Mouse (Mus musculus) liver, embryonic 14.5 days (tissue): ENCODE measurements around the gene Fam135a. TPM values are rescaled to one million over a fixed set of nuclear protein-coding genes. Genes with fewer than 3 reads are reported as not detected.

Source experiments
- ATAC-seq: fragments of 200-750 bp; cut with Nextera tagmentation; 2 replicates; pipeline ENCODE4 v1.8.0; 2017; ENCODE audit warnings: moderate number of reproducible peaks, mild to moderate bottlenecking, moderate library complexity; ENCODE audit not compliant: insufficient read depth
- DNase-seq, 3 experiments: peaks; one replicate each; pipeline ENCODE4 v3.0.0-alpha.2; 2012 to 2013; ENCODE audit warnings: low read depth in 3 of 3, low spot score in 3 of 3
- H3K27ac ChIP-seq: fragments of 300-500 bp; sonication (generic); 2 replicates; pipeline ENCODE4 v1.5.1; 2014; ENCODE audit warnings: moderate library complexity, mild to moderate bottlenecking, control low read depth, inconsistent platforms
- H3K27me3 ChIP-seq: fragments of 300-500 bp; sonication (generic); 2 replicates; pipeline ENCODE4 v1.6.1; 2014; ENCODE audit warnings: mild to moderate bottlenecking, low read length, moderate library complexity; ENCODE audit not compliant: control insufficient read depth, insufficient read depth
- H3K36me3 ChIP-seq: fragments of 300-500 bp; sonication (generic); replicated peaks from 2 replicates; pipeline ENCODE4 v1.6.1; 2014; ENCODE audit warnings: low read depth; ENCODE audit not compliant: control insufficient read depth, insufficient read depth
- H3K4me1 ChIP-seq, 2 experiments: fragments of 200-500 bp in 1 of 2; fragments of 300-500 bp in 1 of 2; sonication (generic) in 1 of 2; replicated peaks; 2 replicates each; pipeline ENCODE4 v1.6.1; 2012 to 2014; ENCODE audit warnings: antibody characterized with exemption in 1 of 2, inconsistent platforms in 1 of 2, low read length in 1 of 2; ENCODE audit not compliant: control insufficient read depth in 2 of 2, insufficient read depth in 2 of 2
- H3K4me2 ChIP-seq: fragments of 300-500 bp; sonication (generic); 2 replicates; pipeline ENCODE4 v1.6.1; 2014; ENCODE audit warnings: low read depth, mild to moderate bottlenecking, control low read depth, moderate library complexity
- H3K4me3 ChIP-seq, 2 experiments: fragments of 200-500 bp in 1 of 2; fragments of 300-500 bp in 1 of 2; sonication (generic) in 1 of 2; 2 replicates each; pipeline ENCODE4 v1.5.1; 2012 to 2014; ENCODE audit warnings: low read depth in 2 of 2, low read length in 2 of 2, mild to moderate bottlenecking in 2 of 2, control low read depth in 1 of 2, inconsistent platforms in 1 of 2, moderate library complexity in 1 of 2; ENCODE audit not compliant: insufficient read depth in 1 of 2
- H3K9ac ChIP-seq: fragments of 300-500 bp; sonication (generic); replicated peaks from 2 replicates; pipeline ENCODE4 v1.6.1; 2014; ENCODE audit warnings: mild to moderate bottlenecking, control low read depth, moderate library complexity
- H3K9me3 ChIP-seq: fragments of 300-500 bp; sonication (generic); 2 replicates; pipeline ENCODE4 v1.6.1; 2016; ENCODE audit warnings: low read length, mixed read lengths; ENCODE audit not compliant: control insufficient read depth
- CTCF ChIP-seq: IDR thresholded peaks from 2 replicates; pipeline ENCODE4 v1.5.1; 2016; ENCODE audit warnings: antibody characterized with exemption, low read depth, control low read depth
- EP300 ChIP-seq: IDR thresholded peaks from 2 replicates; pipeline ENCODE4 v1.6.1; 2016; ENCODE audit warnings: antibody characterized with exemption, low read depth
- WGBS: fragments of 180-500 bp; shearing (Covaris S2); extraction: QIAGEN DNeasy Blood & Tissue Kit; methylation state at CpG from one replicate; pipeline ENCODE4 v1.1.7; 2014; ENCODE audit not compliant: insufficient replicate concordance; 5-methylcytosine and 5-hydroxymethylcytosine counted together
- polyA plus RNA-seq, 2 experiments: library from polyadenylated mRNA; depleted of rRNA in 1 of 2; stranded (reverse) in 1 of 2; unstranded in 1 of 2; fragments of >200 nt; fragmentation: Nextera tagmentation in 1 of 2; extraction: Ambion mirVana in 1 of 2; gene quantifications; 2 replicates each; pipeline versions ENCODE4 v1.2.1 to v1.2.3; 2012 to 2014

Fam135a gene
- polyA plus RNA-seq, 2 experiments, result 3.3 to 5.1 TPM

DNA sequence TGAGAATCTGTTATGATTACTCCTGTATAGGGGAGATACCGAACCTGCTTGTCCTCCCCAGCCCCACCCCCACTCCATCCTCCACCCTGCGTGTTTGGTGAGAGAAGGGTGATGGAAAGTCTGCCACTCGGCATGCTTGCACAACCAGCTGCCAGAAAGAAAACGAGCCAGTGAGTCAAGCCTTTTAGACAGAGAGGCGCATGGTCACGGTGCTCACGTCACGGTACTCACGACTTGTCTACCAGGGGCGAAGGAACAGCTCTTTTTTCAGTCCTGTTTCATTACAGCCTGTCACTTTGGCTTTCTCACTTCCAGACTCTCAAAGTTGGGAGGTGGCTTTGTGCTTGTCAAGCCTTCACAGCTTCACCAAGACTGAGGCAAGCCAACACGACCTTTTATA, 7.2 kb upstream of the Fam135a start:
- H3K4me1 ChIP-seq, result no peaks in the 10 kb centered on the region
- peak overlapping the region; percentile 13 for H3K4me2 ChIP-seq
- no peaks in the 10 kb centered on the region for H3K36me3 ChIP-seq
- DNase-seq (no peak), ATAC-seq (no peak)
- 50% methylated on average over 11 of the region's 11 CpGs for WGBS
- H3K27me3 ChIP-seq, result no peaks in the 10 kb centered on the region
- H3K4me3 ChIP-seq, result peak overlapping the region in 1 of 2 experiments; percentile 8; a peak in 1 of 4 replicates
- H3K27ac ChIP-seq, result no peak overlapping the region
- H3K9me3 ChIP-seq, result no peaks in the 10 kb centered on the region
- TF ChIP-seq EP300 (no peak), CTCF (no peak)
- no peak overlapping the region for H3K9ac ChIP-seq

DNA sequence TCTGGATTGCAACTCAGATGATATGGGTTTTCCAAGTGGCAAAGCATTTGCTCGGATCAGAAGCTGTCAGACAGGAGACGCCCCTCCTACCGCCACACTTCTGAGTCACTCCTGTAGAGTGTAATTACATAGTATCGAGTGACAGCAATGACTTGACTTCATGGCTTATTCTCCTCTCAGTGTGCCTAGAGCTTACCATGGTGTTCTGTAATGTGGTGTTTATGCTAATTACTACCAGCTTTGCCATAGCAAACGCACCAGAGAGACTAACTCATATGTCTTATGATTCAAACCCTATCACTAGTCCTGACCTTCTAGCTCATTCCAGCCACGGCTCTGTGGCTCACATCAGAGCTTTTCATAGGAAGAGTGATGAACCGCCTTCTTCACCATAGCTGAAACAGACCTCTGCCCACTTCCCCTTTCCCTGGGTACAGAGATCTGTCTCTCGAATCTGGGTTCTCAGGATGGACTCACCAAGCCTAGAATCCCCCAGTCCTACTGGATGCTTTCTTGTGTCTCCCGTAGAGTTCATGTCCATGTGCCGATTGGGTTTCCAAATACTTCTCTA, 2.5 kb upstream of the Fam135a start:
- WGBS, result 46% methylated on average over 10 of the region's 10 CpGs
- no peaks in the 10 kb centered on the region for H3K4me1 ChIP-seq
- H3K36me3 ChIP-seq, result no peaks in the 10 kb centered on the region
- DNase-seq (no peak), ATAC-seq (no peak)
- TF ChIP-seq CTCF, result no peak
- TF ChIP-seq EP300, result no peak
- no peak overlapping the region for H3K4me2 ChIP-seq
- H3K27ac ChIP-seq, result no peak overlapping the region
- H3K27me3 ChIP-seq, result peaks cover 22% of the 10 kb centered on the region
- H3K9ac ChIP-seq, result no peak overlapping the region
- no peak overlapping the region for H3K4me3 ChIP-seq
- no peaks in the 10 kb centered on the region for H3K9me3 ChIP-seq

DNA sequence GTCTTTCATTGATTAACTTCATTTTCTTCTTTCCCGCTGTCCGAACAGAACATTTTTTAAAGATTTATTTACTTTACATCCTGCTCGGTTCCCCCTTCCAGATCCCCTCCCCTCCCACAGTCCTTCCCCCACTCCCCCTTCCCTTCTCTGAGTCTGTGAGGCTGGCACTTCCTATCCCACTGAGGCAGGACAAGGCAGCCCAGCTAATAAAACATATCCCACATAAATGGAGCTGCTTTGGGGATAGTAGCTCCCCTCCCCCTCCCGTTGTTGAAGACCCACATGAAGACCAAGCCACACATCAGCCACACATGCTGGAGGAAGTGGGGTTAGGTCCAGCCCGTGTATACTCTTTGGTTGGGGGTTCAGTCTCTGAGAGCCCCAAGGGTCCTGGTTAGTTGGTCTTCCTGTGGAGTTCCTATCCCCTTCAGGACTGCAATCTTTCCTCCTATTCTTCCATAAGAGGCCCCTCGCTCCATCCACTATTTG, 773 bp upstream of the Fam135a start:
- ATAC-seq, result no peak
- Histone ChIP-seq H3K27ac (no peak overlapping the region), H3K27me3 (peaks cover 22% of the 10 kb centered on the region), H3K4me1 (no peaks in the 10 kb centered on the region), H3K4me2 (peak overlapping the region; percentile 62), H3K9me3 (no peaks in the 10 kb centered on the region), H3K36me3 (no peaks in the 10 kb centered on the region), H3K4me3 (peak overlapping the region in 1 of 2 experiments; percentile 60; a peak in 2 of 4 replicates), H3K9ac (no peak overlapping the region)
- no peak for DNase-seq
- WGBS, result 42% methylated on average over 6 of the region's 6 CpGs
- TF ChIP-seq CTCF, result no peak
- no peak for TF ChIP-seq EP300

DNA sequence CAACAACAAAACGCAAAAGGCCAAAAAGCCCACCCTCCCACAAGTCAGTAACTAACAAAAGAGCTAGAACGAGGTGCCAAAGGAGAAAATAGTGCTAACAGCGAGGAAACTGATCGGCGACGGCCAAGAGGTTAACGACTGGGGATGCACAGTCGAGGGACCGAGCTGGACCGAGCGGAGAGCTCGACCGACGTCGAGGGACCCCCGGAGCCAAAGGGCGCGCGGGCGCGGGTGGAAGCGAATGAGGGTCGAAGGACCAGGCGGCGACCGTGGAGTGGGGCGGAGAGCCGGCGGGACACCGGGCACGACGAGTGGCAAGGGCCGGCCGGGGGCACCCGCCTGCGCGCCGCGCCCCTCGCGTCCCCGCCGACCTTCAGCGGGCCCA, 608 bp downstream of the Fam135a start:
- H3K36me3 ChIP-seq, result no peaks in the 10 kb centered on the region
- peak overlapping the region; percentile 53 to 60 for H3K4me3 ChIP-seq
- H3K27ac ChIP-seq, result no peak overlapping the region
- WGBS, result 1% methylated on average over 40 of the region's 44 CpGs
- TF ChIP-seq EP300, result no peak
- TF ChIP-seq CTCF, result no peak
- H3K27me3 ChIP-seq, result peaks cover 22% of the 10 kb centered on the region
- no peaks in the 10 kb centered on the region for H3K9me3 ChIP-seq
- H3K9ac ChIP-seq, result peak overlapping the region; percentile 41
- DNase-seq (no peak), ATAC-seq (peak; percentile 19; the same call in 1 of the 2 replicates)
- peak overlapping the region; percentile 62 for H3K4me2 ChIP-seq
- H3K4me1 ChIP-seq, result no peaks in the 10 kb centered on the region

DNA sequence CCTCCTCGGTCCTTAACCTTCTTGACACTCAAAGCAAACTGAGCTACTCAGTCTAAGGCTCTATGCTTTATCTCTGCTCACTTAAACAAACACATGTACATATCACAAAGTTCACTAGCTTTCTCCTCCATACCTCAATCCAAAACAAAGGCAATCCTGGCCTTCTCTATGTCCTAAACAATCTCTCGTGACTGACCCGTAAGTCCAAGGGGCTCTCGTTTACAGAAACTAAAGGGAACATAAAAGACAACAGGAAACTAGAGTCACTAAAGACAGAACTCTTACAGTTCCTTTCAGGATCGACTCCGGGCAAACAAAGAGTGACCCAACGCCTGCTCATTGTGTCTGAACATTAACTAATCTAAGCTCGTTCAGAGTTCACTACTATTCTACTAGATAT, 2.6 kb downstream of the Fam135a start:
- H3K27me3 ChIP-seq, result peaks cover 22% of the 10 kb centered on the region
- DNase-seq (no peak), ATAC-seq (no peak)
- WGBS, result 30% methylated on average over 8 of the region's 8 CpGs
- H3K4me3 ChIP-seq, result 0 out of 4 replicates have a peak overlapping the region, but pooled peaks of 1 of the 2 experiments have one; percentile 10
- no peaks in the 10 kb centered on the region for H3K9me3 ChIP-seq
- no peaks in the 10 kb centered on the region for H3K4me1 ChIP-seq
- no peak overlapping the region for H3K9ac ChIP-seq
- H3K27ac ChIP-seq, result peak overlapping the region; percentile 18; the same call in 1 of the 2 replicates
- peak overlapping the region; percentile 18; the same call in 1 of the 2 replicates for H3K4me2 ChIP-seq
- H3K36me3 ChIP-seq, result no peaks in the 10 kb centered on the region
- no peak for TF ChIP-seq EP300
- TF ChIP-seq CTCF, result no peak
